Mouse (Mus musculus) testis, adult 2 months (tissue): ENCODE results near the gene Ltn1.

Experiments used
- CTCF ChIP-seq: fragments of 200-500 bp; IDR thresholded peaks from 2 replicates; pipeline ENCODE4 v1.5.1; 2012; ENCODE audit warnings: low read depth, mild to moderate bottlenecking, inconsistent platforms, low read length, moderate library complexity; ENCODE audit not compliant: control insufficient read depth, insufficient read depth, insufficient replicate concordance
- POLR2A ChIP-seq: fragments of 200-500 bp; IDR thresholded peaks from 2 replicates; pipeline ENCODE4 v1.6.1; 2012; ENCODE audit warnings: low read depth, mild to moderate bottlenecking, inconsistent platforms, low read length, moderate library complexity; ENCODE audit not compliant: control insufficient read depth

- TF ChIP-seq CTCF, result no peak
- peak; percentile 88 for TF ChIP-seq POLR2A
These were observed 78.3 kb downstream of the Ltn1 start, which contains the start of gene N6amt1 for GRCm38 (mm10) chr16:87354075-87354583.
